Mouse (Mus musculus): Measurements from ENCODE around the gene Gja5.

The Gja5 gene

DNA sequence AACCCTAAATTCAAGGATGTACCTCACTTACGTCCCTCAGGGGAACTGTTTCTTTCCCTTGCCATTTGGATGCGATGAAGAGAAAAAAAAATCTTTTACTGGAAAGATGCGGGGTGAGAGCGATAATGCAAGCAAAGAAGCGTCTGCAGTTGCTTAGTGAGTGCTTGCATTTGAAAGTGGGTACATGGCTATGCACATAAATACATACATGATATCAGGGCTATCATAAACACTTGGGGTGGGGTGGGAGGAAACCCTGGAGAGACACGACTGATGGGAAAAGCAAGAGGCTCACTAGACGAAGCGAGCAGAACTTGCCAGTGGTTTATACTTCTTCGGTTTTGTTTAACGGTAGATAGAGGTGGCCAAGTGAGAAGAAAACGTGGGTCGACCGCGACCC lies at the start of gene Gja5:
Gene Gja5, plus strand, starts transcription at position 301 of the 400 bp plus-strand sequence.
- no peak for DNase-seq

DNA sequence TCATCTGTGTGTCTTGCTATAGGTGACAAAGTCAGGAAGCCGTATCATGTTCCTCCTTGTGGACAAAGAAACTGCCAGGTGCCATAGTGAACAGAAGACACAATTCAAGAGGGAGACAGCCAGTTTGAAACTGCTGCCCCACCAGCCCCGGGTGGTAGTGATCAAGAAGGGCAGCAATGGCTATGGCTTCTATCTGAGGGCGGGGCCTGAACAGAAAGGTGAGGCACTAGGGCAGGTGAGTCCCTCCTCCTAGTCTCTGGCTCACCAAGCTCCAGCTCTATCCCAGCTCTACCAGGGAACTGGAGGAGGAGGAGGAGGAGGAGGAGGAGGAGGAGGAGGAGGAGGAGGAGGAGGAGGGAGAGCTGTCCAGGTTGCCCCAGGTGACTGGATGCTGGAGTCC lies 48.7 kb upstream of the Gja5 start:
- DNase-seq, result no peak

DNA sequence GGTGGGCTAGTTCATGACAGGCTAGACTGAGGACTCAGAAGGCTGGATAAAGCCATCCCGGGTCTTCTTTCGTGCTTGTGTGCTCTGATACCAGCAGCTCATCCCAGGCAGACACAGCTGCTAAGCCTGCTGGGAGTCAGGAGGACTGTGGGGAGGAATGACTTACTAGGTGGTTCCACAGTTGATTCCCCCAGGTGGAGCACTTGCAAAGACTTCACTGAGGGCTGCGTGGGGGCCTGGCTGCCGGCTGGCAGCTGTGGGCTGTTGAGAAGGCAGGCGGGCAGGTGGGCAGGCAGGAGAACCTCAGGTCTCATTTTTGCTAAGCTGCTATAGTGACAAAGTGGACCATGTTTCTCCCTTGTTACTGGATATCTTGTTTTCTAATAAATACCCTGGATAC lies 44.0 kb upstream of the Gja5 start:
- DNase-seq, result no peak

DNA sequence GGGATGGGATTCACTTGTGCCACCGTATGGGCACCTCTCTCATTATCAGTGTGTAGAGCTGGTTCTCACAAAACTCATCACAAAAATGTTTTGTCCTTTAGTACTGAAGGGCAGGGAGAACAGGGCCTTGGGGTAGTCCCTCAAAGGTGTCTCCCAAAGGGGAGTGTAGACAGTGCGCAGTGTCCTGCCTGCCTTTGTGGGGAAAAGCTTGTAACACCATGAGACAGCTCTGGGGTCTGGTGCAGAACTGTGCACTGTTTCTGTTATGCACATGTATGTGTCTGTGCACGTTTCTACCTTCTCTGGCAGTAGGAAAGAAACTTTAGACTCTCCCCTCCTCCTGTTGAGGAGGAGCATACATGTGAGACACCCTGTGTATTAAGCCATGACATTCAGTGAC lies 36.6 kb upstream of the Gja5 start:
- no peak for DNase-seq

DNA sequence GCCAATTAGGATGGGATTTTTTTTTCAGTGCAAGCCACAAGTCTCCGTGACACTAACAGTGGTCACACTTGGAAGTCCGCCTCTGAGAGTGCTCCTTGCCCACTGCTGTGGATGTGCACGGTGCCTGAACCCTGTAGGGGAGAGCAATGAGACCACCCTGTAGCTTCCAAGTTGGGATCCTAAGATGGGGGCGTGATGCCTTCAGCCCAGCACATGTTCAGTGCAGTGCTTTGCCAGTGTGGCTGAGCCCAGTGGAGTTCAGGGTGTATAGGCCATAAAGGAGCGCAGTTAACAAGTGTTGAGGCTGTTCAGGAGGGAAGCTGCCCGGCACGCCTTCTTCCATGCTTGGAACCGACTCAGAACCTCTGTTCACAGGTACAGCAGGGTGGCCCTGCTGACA lies 35.9 kb upstream of the Gja5 start:
- no peak for DNase-seq

DNA sequence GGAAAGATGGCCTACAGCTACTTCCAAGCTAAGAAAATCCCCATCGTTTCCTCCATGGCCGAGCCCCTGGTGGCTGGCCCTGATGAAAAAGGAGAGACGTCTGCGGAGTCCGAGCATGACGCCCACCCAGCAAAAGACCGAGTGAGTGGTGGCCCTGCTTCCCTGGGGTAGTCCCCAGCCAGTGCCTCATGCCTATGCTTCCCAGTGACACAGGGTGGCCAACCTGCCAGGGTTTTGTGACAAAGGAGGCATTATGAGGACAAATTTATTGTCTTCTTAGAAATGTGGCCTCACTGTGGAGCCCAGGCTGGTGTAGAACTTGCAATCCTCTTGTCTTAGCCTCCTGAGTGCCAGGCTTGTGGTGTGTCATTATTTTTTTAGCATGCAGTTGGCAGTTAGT lies 35.4 kb upstream of the Gja5 start:
- no peak for DNase-seq

DNA sequence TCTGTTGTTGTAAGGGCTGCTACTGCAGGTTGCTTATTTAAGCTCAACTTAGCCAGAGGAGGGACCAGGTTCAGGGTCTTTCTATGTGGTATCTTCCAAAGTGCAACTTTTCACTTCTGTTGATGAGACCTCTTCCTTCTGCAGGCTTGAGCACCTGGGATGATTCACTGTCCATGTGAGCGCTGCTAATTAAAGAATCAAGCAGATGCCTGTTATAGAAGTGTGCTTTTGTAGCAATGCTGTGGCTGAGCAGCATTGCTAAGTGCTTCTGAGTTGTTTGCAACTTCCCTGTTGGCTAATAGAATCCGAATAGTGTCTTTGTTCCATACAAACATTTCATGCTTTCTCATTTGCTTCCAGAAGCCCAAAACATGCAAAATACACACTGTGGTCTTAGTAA lies 34.2 kb upstream of the Gja5 start:
- no peak for DNase-seq

DNA sequence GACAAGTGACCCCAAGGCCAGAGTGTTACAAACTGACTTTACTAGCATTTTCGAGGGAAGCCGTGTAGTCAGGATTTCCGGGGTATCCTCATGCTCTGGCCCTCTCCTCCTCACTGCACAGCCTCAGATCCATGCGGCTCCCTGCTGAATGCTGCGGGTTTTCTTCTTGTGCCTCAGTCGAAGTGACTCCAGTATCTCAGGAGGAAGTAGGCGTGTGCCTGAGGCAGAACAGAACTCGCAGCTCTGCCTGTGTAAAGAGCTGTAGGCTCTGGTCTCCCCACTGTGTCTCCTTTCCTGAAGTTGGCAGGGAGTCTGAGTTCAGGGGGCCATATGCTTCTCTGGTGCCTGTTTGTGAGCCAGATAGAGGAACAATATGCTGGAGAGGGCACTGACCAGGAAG lies 33.4 kb upstream of the Gja5 start:
- no peak for DNase-seq

DNA sequence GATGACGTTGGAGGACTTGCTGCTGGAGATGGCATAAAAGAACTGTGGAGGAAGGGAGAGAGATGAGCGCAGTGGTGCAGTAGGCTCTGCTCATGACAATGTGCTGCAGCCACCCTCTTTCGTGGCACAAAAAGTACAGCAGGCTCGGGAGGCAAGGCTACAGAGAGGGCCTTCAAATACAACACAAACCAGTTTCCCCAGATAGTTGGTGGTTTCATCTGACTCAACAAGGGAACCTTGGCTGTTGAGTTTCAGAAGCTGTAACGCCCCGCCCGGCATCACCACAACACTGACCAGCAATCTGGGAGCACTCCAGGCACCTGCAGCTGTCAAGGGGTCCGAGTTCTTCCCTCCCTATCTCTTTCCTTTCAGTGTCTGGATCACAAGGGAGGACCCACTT lies 32.0 kb upstream of the Gja5 start:
- no peak for DNase-seq

DNA sequence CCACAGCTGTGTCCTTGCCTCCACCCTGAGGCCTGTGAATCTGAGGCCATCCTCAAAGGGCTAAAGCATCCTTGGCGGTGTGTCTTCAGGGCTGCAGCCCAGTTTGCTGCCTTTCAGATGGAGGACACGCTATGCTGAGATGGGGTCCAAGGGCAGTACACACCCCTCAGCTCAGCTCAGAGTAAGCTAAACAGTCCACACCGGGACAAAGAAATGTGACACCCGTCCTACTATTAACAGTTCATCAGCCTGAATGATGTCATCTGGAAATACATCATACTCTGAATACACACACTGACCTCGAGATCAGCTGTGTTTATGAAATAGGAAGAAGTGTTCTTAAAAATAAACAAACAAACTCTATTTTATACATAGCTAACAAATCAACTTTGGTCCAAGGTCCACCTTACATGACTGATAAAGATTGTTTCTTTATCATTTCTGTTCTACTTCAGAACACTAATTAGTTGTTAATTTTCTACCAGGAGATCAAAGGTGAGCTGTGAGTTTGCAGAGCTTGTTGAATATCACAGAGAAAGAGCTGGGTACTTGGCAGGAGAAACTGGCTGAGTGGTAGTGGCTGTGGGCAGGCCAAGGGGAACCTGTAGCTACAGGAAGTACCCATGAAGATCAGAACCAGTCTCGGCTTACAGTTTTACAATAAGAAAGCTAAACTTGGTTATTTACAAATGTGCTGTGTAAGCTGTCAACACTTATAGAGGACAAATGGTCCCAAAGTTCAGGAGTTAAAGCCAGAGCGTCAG lies 29.5 kb upstream of the Gja5 start:
- no peak for DNase-seq

DNA sequence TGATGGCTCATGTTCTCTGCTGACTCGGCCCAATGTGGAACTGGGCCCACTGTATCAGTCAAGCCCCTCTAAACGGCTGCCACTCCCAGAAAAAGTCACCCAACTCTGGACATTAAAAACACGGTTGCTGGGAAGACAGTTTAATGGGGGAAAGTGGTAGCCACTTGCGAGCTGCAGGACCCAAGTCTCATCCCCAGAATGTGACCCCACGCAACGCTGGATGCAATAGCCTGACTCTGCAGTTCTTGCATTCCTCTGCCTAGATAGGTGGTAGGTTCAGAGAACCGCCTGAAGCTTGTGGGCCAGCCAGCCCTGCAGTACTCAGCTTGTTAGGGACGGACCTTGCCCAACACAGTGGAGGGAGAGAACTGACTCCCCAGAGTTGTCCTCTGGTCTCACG lies 25.0 kb upstream of the Gja5 start:
- no peak for DNase-seq

DNA sequence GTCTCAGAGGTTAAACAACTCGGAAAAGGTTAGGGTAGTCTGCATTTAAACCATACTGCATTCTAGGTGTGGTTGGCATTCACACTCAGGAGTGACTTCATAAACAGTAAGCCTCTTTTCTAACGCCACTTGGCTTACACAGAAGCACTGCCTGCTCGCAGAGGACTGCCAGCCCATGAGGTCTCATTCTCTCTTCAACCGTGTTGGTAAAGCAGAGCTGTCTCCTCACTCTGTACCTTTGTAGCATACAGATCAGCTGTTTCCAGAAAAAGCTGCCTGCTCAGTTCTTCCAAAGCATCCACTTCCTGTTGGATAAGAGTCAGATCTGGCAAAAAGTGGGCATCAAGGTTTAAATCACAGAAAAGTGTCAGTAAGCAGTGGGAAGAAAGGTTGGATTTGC lies 24.1 kb upstream of the Gja5 start:
- DNase-seq, result no peak

DNA sequence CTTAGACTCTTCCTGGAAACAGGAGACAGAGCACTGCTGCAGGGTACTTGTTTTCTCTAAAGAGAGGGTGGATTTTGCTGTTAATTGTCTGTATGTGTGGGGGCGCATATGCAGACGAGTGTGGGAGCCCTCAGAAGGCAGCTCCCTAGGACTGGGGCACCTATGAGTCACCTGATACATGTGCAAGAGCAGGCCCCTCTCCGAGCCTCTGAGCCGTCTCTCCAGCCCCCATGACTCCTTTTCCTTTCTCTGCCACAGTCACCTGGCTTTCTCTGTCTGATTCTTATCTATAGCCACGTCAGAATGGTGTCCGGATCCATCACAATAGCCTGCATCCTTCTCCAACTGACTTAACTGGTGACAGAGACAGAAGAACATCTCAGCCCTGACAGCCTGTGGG lies 22.9 kb upstream of the Gja5 start:
- DNase-seq, result no peak

DNA sequence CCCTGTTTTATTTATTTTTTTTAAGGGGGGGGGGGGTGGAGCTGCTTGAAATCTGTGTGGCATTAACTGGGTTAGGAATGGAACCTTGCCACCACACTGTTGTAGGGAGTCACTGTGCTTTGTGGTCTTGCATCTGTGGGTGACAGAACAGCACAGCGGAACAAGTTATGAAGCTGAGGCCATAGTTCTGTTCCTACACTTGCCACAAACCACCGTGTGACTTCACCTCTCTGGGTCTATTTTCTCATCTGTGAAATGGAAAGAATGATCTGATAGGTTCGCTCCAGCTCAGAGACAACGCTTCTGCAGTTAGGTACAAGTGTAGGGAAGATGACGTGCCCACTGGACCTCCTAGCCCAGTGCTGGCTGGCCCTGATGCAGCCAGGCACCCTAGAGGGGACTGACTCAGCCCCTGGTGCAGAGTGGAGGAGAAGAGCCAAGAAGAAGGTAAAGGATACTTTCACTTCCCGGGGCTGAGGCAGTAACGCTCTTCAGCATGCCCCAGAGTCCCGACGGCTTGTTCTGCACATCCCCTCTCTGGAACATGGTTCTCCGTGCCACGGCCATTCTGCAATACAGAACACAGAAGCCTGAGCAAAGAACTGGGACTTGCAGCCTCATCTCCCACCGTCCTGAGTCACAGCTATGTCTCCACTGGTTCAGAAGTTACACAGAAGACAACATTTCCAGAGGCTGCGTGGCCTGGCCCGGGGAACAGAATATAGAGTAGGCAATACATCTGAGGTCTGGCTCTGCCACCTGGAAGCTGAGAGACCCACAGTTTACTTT lies 22.2 kb upstream of the Gja5 start:
- no peak for DNase-seq

DNA sequence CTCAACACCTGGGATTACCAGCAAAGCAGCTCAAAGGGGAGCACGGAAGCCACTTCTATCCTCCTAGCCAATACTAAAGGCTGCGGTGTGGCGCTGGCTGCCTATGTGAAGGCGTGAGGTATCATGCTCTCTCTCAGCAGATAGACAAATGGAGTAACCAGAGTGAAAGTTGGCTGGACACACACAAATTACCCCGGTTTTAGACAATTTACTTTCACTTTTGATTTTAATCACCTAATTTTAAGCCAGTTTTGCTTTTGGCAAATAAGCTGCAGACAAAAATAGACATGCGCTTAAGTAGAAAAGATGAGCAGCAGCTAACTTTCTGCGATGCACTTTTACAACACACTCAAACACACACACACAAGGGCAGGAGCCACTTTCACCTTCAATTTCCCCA lies 20.8 kb upstream of the Gja5 start:
- no peak for DNase-seq

DNA sequence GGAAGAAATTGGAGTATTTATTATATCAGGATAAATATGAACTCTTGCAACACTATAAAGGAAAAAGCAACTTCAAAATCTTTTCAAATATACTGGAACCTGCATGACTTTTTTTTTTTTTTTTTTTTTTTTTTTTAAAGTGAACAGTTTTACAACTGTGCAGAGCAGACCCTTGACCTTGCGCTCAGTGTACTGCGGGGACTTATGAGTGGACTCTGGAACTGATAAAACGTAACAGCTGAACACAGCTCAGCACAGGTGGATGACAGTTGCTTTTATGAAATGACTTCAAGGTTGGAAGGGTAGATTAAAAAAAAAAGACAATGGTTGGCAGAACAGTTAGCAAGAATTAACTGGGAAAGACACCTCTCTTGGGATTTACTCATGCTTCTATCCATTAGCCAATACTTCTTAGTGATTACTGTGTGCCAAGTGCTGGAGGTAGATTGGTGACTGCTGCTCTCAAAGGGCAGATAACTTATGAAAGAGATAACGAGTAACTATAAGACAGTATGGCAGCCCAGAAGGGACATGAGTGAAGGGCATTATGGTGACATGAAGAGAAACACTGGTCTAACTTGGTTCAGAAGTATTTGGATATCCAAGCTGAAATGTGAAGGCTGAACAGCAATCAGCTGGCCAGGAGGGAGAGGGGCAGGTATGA lies 2.0 kb upstream of the Gja5 start:
- no peak for DNase-seq

DNA sequence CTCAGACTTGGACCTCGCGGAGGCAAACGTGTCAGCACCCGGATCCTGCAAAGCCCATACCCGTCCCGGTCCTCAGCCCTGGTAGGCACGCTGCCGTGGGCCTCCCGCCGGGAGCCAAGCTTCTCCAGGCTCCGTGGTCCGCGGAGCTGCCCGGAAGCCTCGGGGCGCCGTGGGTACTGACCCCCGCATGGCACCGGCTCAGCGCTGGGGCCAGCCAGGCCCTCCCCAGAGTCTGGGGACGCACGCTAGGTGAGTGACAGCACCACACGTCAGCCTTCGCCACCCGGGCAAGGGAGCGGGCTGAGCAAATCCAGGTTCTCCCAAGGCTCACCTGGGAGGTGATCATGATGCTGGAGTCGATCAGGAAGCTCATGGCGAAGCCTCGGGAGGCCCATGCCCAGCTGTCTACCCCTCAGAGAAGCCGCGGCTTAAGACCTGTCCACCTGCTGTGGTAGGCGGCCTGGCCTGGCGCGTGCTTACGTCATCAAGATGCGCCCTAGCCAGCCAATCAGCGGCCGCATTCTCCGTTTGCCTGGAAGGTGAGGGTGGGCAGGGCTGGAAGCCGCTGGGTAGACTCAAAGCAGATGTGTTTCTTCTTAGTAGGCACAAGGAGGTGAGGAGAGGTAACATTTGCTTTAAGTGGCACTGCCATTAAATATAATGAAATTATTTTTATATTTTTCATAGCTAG lies 503 bp downstream of the Gja5 start, which contains the start of gene Gpr89:
Gene Gpr89, minus strand, starts transcription at position 496 of the 691 bp plus-strand sequence.
- peak; percentile 92 to 93 for DNase-seq

DNA sequence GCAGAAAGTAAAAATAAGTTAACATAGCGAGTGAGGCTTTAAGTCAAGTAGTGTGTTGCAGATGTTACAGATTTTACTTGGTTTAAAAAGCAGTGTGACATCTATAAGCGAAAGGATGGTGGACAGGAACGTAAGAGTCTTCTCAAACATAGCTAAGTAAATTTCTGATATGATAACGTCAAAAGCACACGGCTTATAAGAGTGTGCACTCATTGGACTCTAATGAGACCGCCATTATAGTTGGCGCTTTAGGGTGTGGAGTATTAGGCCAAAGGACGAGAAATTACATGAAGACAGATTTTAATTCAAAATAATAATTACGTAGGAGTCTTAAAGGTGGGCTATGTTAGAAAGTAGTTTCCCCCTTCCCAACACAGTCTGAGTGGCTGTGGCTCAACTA lies 1.1 kb downstream of the Gja5 start:
- DNase-seq, result no peak

DNA sequence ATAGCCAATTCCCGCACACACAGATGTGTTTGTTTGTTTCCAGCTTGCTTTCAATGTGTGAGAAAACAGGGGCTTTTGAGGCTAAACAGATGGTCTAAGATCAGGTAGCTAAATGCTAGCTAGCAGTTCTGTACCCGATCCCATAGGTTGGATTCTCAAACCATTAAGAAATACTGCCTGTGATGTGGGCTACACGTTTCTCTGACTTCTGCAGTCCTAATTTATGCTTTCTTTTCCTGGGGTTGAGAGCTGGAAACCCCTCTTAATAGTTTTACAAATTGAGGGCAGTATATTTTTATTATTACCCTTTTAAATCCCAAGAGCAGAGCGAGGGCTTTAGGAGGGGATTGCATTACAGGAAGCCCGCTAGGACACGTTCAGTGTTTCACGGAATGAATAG lies 16.5 kb downstream of the Gja5 start:
- no peak for DNase-seq

DNA sequence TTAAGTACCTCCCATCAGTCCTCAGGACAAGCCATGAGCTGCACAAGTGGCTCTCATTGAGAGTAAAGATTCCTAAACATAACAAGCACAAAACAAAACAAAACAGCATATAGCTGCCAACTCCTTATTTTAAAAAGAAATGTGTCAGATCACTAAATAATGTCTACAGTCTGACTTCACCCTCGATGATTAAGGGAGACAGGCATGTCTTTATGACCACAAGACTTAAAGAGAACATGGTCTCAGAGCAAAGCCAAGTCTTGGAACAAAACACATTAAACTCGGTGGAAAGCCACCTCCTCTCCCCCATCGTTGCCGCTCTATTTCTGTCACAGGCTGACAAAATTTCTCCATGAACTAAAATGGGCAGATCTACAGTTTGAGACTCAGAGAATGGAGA lies 20.1 kb downstream of the Gja5 start:
- no peak for DNase-seq

DNA sequence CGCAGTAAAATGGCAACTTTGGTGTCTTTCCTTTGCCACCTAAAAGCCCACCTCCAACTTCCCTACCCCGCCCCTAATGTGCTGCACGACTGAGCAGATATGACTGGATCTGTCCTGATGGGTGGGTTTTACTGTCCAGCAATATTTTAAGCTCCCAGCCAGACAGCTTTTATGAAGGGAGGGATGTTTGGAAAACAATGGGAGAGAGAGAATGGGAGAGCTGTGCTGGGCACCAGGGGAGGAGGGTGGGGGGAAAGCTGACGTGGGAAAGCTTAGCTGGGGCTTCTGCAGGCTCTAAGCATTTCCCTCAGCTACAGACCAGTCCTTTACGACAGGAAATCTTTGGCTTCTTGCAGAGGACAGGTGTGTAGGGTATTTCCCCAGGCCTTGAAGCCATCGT lies 21.4 kb downstream of the Gja5 start, which contains the start of gene Gja8:
Gene Gja8, minus strand, starts transcription at position 101 of the 400 bp plus-strand sequence.
- no peak for DNase-seq

DNA sequence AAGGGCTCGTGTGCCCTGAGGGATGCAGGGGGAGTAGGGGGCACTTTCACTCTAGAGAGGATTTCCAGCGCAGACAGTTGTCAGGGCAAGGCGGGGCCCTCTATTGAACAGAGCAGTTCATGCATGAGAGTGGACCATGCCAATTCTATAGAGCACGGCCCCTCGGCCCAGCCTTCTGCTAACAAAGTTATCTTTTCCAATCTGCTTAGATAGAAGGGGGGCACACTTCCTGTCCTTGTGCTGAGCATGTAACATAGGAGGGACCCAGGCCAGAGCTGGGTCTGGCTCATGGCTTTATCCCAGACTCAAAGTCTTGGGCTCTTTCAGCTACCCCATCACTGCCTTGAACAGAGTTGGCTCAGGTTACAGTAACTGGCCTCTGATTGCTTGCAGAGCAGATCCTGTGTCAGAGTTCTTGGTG lies 26.8 kb downstream of the Gja5 start:
- DNase-seq, result no peak

DNA sequence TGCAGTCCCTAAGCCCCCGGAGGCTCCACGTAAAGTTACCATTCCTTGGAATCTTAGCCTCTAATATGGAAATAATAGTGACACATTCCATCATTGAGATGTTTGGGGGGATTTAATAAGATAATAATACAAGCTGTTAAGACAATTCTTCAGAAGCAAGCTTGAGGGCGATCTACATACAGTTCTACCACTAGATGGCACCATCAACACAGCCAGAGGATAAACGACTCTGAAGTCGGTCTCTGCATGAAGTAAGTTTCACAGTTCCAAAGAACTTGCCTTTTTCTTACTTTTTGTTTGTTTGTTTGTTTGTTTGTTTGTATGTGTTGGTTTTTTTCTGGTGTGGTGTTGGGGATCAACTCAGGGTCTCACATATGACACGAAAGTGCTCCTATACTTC lies 31.7 kb downstream of the Gja5 start:
- no peak for DNase-seq
